Mouse (Mus musculus) bone marrow, adult 2 months (tissue): ENCODE data around the gene Scgb1c1. TPM values are rescaled to one million over a fixed set of nuclear protein-coding genes. Genes with fewer than 3 reads are reported as not detected.
"Not testable (repeated sequence)": the region's sequence is repeated elsewhere in the genome, so short reads cannot be mapped to it uniquely, and the experiment has no call there.

Experiments used
- H3K27ac ChIP-seq: fragments of 200-500 bp; 2 replicates; pipeline ENCODE4 v1.5.1; 2012; ENCODE audit warnings: low read depth, mild to moderate bottlenecking, control low read depth, inconsistent platforms, low read length; ENCODE audit not compliant: control insufficient read depth, poor library complexity, insufficient read depth
- H3K4me1 ChIP-seq: fragments of 200-500 bp; 2 replicates; pipeline ENCODE4 v1.6.1; 2011; ENCODE audit warnings: low read length; ENCODE audit not compliant: control insufficient read depth, insufficient read depth
- H3K4me3 ChIP-seq: fragments of 200-500 bp; replicated peaks from 2 replicates; pipeline ENCODE3; 2011; ENCODE audit warnings: mild to moderate bottlenecking, low read depth, low read length, control low read depth; ENCODE audit not compliant: control insufficient read depth
- CTCF ChIP-seq: fragments of 200-500 bp; IDR thresholded peaks from 2 replicates; pipeline ENCODE4 v1.5.1; 2011; ENCODE audit warnings: low read length, control low read depth; ENCODE audit not compliant: control insufficient read depth, insufficient read depth
- POLR2A ChIP-seq: fragments of 200-500 bp; IDR thresholded peaks from 2 replicates; pipeline ENCODE4 v1.6.1; 2011; ENCODE audit warnings: low read depth, mild to moderate bottlenecking, control low read depth, low read length, borderline replicate concordance; ENCODE audit not compliant: control insufficient read depth
- WGBS: fragments of 180-500 bp; shearing (Covaris S2); methylation state at CpG from one replicate; pipeline ENCODE4 v1.1.7; 2018; 5-methylcytosine and 5-hydroxymethylcytosine counted together
- polyA plus RNA-seq: library from polyadenylated mRNA; stranded (reverse); fragments of >200 nt; gene quantifications from 2 replicates; pipeline ENCODE4 v1.2.4, GENCODE M21; 2011; ENCODE audit warnings: low replicate concordance; ENCODE audit not compliant: missing spikeins, insufficient read depth, insufficient read length

Scgb1c1 gene
- polyA plus RNA-seq, 1 experiment, result not detected

DNA sequence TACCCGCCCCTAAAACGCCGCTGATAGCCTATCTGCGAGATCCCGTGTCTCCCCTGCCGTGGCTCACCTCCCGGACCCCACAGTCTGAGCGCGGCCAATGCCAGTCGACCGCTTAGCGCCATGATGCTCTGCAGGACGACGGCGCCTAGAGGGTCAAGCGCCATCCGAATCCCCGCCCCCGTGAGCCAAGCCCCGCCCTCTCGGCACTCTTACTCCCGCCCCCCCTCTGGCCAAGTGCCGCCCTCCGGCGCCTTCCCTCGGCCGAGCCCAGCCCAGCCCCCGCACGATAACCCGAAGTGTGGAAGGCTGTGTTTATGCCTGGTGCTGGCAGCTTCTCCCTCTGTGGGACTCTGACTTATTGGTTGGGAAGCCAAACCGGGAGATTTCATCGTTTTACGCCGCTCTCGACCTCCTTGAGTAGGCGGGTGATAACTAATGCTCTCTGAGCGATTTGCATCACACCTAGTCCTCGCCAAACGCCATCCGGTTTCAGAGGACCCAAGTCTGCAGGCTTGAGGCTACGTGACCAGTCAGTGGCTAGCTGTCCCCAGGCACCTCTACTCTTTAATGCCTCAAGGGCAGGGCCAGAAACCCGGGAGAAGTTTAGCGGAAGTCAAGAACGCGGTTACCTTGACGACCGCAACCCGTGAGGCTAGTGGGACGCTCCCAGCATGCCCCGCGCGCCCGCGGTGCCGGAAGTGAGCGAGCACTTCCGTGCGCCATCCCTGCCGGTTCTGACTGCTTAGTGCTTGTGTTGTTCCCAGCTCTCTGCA lies 36.5 kb downstream of the Scgb1c1 start, which contains the start of the genes Psmd13 and Sirt3:
Psmd13 (plus strand) TSS at position 273 of the 773 bp plus-strand sequence.
Sirt3 (minus strand) TSS at position 614 of the 773 bp plus-strand sequence.
- Histone ChIP-seq H3K4me3 (peak within 1 kb of the TSS; percentile 99), H3K4me1 (peaks cover 10% of the 10 kb centered on the region; the same call in 1 of the 2 replicates), H3K27ac (peak within 1 kb of the TSS; percentile 82)
- under 1% methylated on average over 59 of the region's 59 CpGs for WGBS
- TF ChIP-seq CTCF, result no peak; the same call in 1 of the 2 replicates
- peak; percentile 82; the same call in 1 of the 2 replicates for TF ChIP-seq POLR2A

DNA sequence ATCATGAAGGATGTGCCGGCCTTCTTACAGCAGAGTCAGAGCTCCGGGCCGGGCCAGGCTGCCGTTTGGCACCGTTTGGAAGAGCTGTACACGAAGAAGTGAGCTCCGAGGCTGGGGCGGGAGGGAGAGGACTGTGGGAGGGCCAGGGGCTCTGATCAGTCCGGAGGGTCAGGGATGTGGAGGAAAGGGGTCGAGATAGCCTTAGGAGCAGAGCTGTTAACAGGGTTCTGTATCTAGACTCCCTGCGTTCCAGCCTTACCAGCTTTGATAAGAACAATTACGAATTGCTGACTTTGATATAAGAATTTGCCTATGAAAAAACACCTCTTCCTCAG lies 37.1 kb downstream of the Scgb1c1 start:
- 0% methylated on average over 12 of the region's 12 CpGs for whole genome bisulfite sequencing
- Histone ChIP-seq H3K27ac (peak overlapping the region; percentile 54), H3K4me3 (peak overlapping the region; percentile 99), H3K4me1 (peaks cover 10% of the 10 kb centered on the region; the same call in 1 of the 2 replicates)
- TF ChIP-seq POLR2A (no peak), CTCF (no peak)

GRCm38 (mm10) chr7:140890636-140891035 lies 45.3 kb downstream of the Scgb1c1 start:
- H3K4me1 ChIP-seq, H3K4me3 ChIP-seq, H3K27ac ChIP-seq: not testable (repeated sequence)
- WGBS, result 96% methylated on average over 16 of the region's 16 CpGs

DNA sequence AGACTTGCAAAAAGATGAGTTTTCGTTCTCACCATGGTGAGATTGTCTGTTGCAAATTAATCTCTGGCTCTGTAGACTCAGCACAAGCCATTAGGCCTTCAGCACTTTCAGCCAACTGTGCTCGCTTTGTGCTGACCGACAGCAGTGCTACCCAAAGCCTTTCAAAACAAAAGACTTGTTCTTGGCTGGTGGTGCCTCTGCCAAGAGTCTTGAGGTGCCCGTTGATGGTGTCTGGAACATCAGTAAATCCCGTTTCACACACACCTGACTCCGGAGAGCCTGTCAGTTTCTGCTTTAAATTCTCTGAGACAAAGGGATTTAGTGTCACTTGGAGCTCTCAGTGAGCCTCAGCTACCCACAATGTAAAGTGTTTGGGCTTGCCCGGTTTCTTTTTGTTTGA lies 48.7 kb downstream of the Scgb1c1 start:
- TF ChIP-seq POLR2A, result no peak
- H3K27ac ChIP-seq, result no peak overlapping the region
- WGBS, result 92% methylated on average over 7 of the region's 7 CpGs
- no peak overlapping the region for H3K4me3 ChIP-seq
- H3K4me1 ChIP-seq, result no peaks in the 10 kb centered on the region

- H3K27ac ChIP-seq, result no peak overlapping the region
- 86% methylated on average over 3 of the region's 3 CpGs for WGBS
- no peaks in the 10 kb centered on the region for H3K4me1 ChIP-seq
- TF ChIP-seq CTCF, result no peak
- no peak overlapping the region for H3K4me3 ChIP-seq
Measured at GRCm38 (mm10) chr7:140894611-140895010, 49.3 kb downstream of the Scgb1c1 start.

Other genes with a start within 250 kb of the Scgb1c1 start
- gene Olfr46, start 244.3 kb upstream of the Scgb1c1 start, polyA plus RNA-seq, result 0.25 TPM in 1 of 2 replicates, not detected in the other
- not detected in 2 replicates for gene Olfr61, start 216.6 kb upstream of the Scgb1c1 start, polyA plus RNA-seq
- gene Olfr53, start 199.1 kb upstream of the Scgb1c1 start, polyA plus RNA-seq, result not detected in 2 replicates
- gene Olfr539, start 185.6 kb upstream of the Scgb1c1 start, polyA plus RNA-seq, result not detected in 2 replicates
- 0.32 TPM in 1 of 2 replicates, not detected in the other for gene Olfr45, start 163.6 kb upstream of the Scgb1c1 start, polyA plus RNA-seq
- not detected in 2 replicates for gene Olfr541, start 148.3 kb upstream of the Scgb1c1 start, polyA plus RNA-seq
- 3.9 and 21.1 TPM in 2 replicates for gene Cyp2e1, start 81.8 kb upstream of the Scgb1c1 start, polyA plus RNA-seq
- gene Syce1, start 57.7 kb upstream of the Scgb1c1 start, polyA plus RNA-seq, result not detected in 2 replicates
- gene Zfp941, start 23.4 kb upstream of the Scgb1c1 start, polyA plus RNA-seq, result 0.25 and 0.40 TPM in 2 replicates
- 3.3 TPM in 1 of 2 replicates, not detected in the other for gene Urah, start 10.5 kb upstream of the Scgb1c1 start, polyA plus RNA-seq
- gene Odf3, start 2.3 kb downstream of the Scgb1c1 start, polyA plus RNA-seq, result not detected in 2 replicates
- gene Gm45785, start 10.8 kb downstream of the Scgb1c1 start, polyA plus RNA-seq, result not detected in 2 replicates
- 26.4 and 53.0 TPM in 2 replicates for gene Ric8a, start 11.4 kb downstream of the Scgb1c1 start, polyA plus RNA-seq
- 11.7 and 18.1 TPM in 2 replicates for gene Bet1l, start 12.0 kb downstream of the Scgb1c1 start, polyA plus RNA-seq
- 239 and 252 TPM in 2 replicates for gene Psmd13, start 36.4 kb downstream of the Scgb1c1 start, polyA plus RNA-seq
- 13.1 and 27.0 TPM in 2 replicates for gene Sirt3, start 36.8 kb downstream of the Scgb1c1 start, polyA plus RNA-seq
- not detected in 2 replicates for gene Cox8b, start 54.9 kb downstream of the Scgb1c1 start, polyA plus RNA-seq
- gene Nlrp6, start 75.4 kb downstream of the Scgb1c1 start, polyA plus RNA-seq, result 1.9 and 3.1 TPM in 2 replicates
- 6.9 and 13.3 TPM in 2 replicates for gene Pgghg, start 95.8 kb downstream of the Scgb1c1 start, polyA plus RNA-seq
- 1.7 TPM in 1 of 2 replicates, not detected in the other for gene Ifitm5, start 104.7 kb downstream of the Scgb1c1 start, polyA plus RNA-seq
- gene Gm45717, start 110.4 kb downstream of the Scgb1c1 start, polyA plus RNA-seq, result not detected in 2 replicates
- gene Ifitm2, start 110.4 kb downstream of the Scgb1c1 start, polyA plus RNA-seq, result 71.7 and 147 TPM in 2 replicates
- gene Ifitm1, start 121.7 kb downstream of the Scgb1c1 start, polyA plus RNA-seq, result 32.8 and 82.9 TPM in 2 replicates
- gene Ifitm3, start 165.2 kb downstream of the Scgb1c1 start, polyA plus RNA-seq, result 166 and 209 TPM in 2 replicates
- 195 and 524 TPM in 2 replicates for gene Ifitm6, start 172.4 kb downstream of the Scgb1c1 start, polyA plus RNA-seq
- not detected in 2 replicates for gene Gm17387, start 183.6 kb downstream of the Scgb1c1 start, polyA plus RNA-seq
- gene B4galnt4, start 215.6 kb downstream of the Scgb1c1 start, polyA plus RNA-seq, result 0.36 and 2.1 TPM in 2 replicates
- gene Pkp3, start 232.7 kb downstream of the Scgb1c1 start, polyA plus RNA-seq, result 5.4 and 15.9 TPM in 2 replicates